Mouse (Mus musculus) kidney, adult 2 months (tissue): ENCODE data around the gene Dus3l. TPM values are rescaled to one million over a fixed set of nuclear protein-coding genes. Genes with fewer than 3 reads are reported as not detected.

ENCODE experiments used
- DNase-seq: peaks from one replicate; pipeline ENCODE4 v3.0.0; 2021
- H3K27ac ChIP-seq: fragments of 200-500 bp; 2 replicates; pipeline ENCODE4 v1.5.1; 2012; ENCODE audit warnings: low read depth, low read length, control low read depth, inconsistent platforms; ENCODE audit not compliant: insufficient read depth
- H3K27me3 ChIP-seq: fragments of 200-500 bp; replicated peaks from 2 replicates; pipeline ENCODE4 v1.6.1; 2012; ENCODE audit warnings: mild to moderate bottlenecking, moderate library complexity, low read length, inconsistent platforms; ENCODE audit not compliant: control insufficient read depth, insufficient read depth
- H3K36me3 ChIP-seq: fragments of 200-500 bp; 2 replicates; pipeline ENCODE4 v1.6.1; 2012; ENCODE audit warnings: mild to moderate bottlenecking, moderate library complexity, low read length, inconsistent platforms; ENCODE audit not compliant: control insufficient read depth, insufficient read depth
- H3K4me1 ChIP-seq: fragments of 200-500 bp; 2 replicates; pipeline ENCODE4 v1.6.1; 2011; ENCODE audit warnings: low read length; ENCODE audit not compliant: control insufficient read depth, insufficient read depth
- H3K4me3 ChIP-seq: fragments of 200-500 bp; 2 replicates; pipeline ENCODE4 v1.5.1; 2011; ENCODE audit warnings: mild to moderate bottlenecking, low read depth, low read length, control low read depth; ENCODE audit not compliant: insufficient read depth
- CTCF ChIP-seq: fragments of 200-500 bp; conservative IDR thresholded peaks from 2 replicates; pipeline ENCODE4 v1.5.1; 2011; ENCODE audit warnings: low read depth, mild to moderate bottlenecking, control low read depth, low read length, moderate library complexity, mixed read lengths; ENCODE audit not compliant: insufficient read depth, insufficient read length
- POLR2A ChIP-seq: fragments of 200-500 bp; IDR thresholded peaks from one replicate; pipeline ENCODE4 v1.6.1; 2011; ENCODE audit warnings: low read depth, low read length, control low read depth
- WGBS: fragments of 180-500 bp; shearing (Covaris S2); methylation state at CpG from one replicate; pipeline ENCODE4 v1.1.7; 2018; 5-methylcytosine and 5-hydroxymethylcytosine counted together
- polyA plus RNA-seq: library from polyadenylated mRNA; depleted of rRNA; stranded (reverse); fragments of >200 nt; gene quantifications from 2 replicates; pipeline ENCODE4 v1.2.3, GENCODE M21; 2012

Gene Dus3l
- polyA plus RNA-seq, 1 experiment: 43.6 TPM

- H3K27ac ChIP-seq: no peak overlapping the region
- H3K27me3 ChIP-seq: no peaks in the 10 kb centered on the region
- DNase-seq: peak; percentile 44
- H3K4me3 ChIP-seq: peak overlapping the region; percentile 56
- peak; percentile 47 for TF ChIP-seq CTCF
- TF ChIP-seq POLR2A: no peak
- WGBS: 2% methylated on average over 51 of the region's 51 CpGs
- H3K36me3 ChIP-seq: no peaks in the 10 kb centered on the region
- peaks cover 9% of the 10 kb centered on the region; the same call in 1 of the 2 replicates for H3K4me1 ChIP-seq
Observed at GRCm38 (mm10) chr17:56756703-56757399, 7.7 kb upstream of the Dus3l start.

GRCm38 (mm10) chr17:56757416-56758123 lies 7.0 kb upstream of the Dus3l start, which contains the start of gene Nrtn:
Gene Nrtn, minus strand, starts transcription at chr17:56757530.
- DNase-seq: peak; percentile 94

DNA sequence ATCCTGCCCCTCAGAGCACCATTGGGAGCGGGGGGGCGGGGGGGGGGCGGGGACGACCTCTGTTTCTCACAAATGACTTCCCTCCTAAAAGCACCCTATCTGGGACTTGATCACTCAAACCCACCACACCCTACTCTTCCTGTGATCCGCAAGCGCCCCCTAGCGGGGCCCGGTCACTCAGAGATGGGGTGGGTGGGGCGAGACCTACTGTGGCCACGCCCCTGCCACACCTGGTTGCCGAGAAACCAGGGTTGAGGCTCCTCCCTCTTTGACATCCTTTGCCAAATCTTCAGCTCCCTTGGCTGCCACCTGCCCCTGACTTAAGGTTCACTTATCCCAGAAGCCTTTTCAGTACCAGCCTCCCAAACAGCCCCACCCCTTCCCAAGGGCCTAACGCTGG lies 6.4 kb upstream of the Dus3l start:
- Histone ChIP-seq H3K36me3 (no peaks in the 10 kb centered on the region), H3K4me3 (no peak overlapping the region), H3K27ac (no peak overlapping the region), H3K4me1 (peaks cover 17% of the 10 kb centered on the region; the same call in 1 of the 2 replicates), H3K27me3 (no peaks in the 10 kb centered on the region)
- DNase-seq: peak; percentile 85
- TF ChIP-seq POLR2A (no peak), CTCF (peak; percentile 49)
- WGBS: 4% methylated on average over 12 of the region's 12 CpGs

More at GRCm38 (mm10) chr17:56757416-56758123, 7.0 kb upstream of the Dus3l start, which contains the start of gene Nrtn:
- Histone ChIP-seq H3K27me3 (no peaks in the 10 kb centered on the region), H3K4me3 (peak within 1 kb of the TSS; percentile 56), H3K4me1 (peaks cover 11% of the 10 kb centered on the region; the same call in 1 of the 2 replicates), H3K36me3 (no peaks in the 10 kb centered on the region), H3K27ac (no peak within 1 kb of the TSS)
- no peak for TF ChIP-seq CTCF
- WGBS: under 1% methylated on average over 47 of the region's 48 CpGs

DNA sequence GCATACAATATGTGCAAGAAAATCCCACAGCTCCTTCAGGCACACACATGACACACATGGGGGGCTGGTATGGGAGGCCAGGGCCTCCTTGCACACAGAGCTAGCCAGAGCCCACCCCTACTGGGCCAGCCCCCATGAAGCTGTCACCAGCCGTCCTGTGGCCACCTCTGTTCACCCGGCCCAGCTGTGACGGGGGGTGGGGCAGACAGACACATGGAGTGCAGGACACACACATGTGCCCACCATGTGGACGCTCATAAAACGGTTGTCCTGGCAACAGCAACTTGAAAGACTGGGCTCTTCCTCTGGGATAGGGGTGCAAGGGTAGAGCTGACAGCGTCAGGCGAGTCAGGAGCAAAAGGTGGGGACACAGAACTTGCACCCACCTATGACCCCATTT lies 5.3 kb upstream of the Dus3l start:
- Histone ChIP-seq H3K4me1 (peaks cover 24% of the 10 kb centered on the region; the same call in 1 of the 2 replicates), H3K27me3 (no peaks in the 10 kb centered on the region), H3K36me3 (no peaks in the 10 kb centered on the region), H3K4me3 (no peak overlapping the region), H3K27ac (no peak overlapping the region)
- TF ChIP-seq CTCF: no peak
- no peak for TF ChIP-seq POLR2A
- 57% methylated on average over 7 of the region's 7 CpGs for WGBS
- no peak for DNase-seq

- Histone ChIP-seq H3K36me3 (no peaks in the 10 kb centered on the region), H3K27me3 (no peaks in the 10 kb centered on the region), H3K4me3 (no peak overlapping the region), H3K27ac (no peak overlapping the region), H3K4me1 (peaks cover 25% of the 10 kb centered on the region; the same call in 1 of the 2 replicates)
- TF ChIP-seq POLR2A: no peak
- TF ChIP-seq CTCF: no peak
- WGBS: 65% methylated on average over 3 of the region's 3 CpGs
- DNase-seq: no peak
Observed at GRCm38 (mm10) chr17:56761077-56761476, 3.5 kb upstream of the Dus3l start.

DNA sequence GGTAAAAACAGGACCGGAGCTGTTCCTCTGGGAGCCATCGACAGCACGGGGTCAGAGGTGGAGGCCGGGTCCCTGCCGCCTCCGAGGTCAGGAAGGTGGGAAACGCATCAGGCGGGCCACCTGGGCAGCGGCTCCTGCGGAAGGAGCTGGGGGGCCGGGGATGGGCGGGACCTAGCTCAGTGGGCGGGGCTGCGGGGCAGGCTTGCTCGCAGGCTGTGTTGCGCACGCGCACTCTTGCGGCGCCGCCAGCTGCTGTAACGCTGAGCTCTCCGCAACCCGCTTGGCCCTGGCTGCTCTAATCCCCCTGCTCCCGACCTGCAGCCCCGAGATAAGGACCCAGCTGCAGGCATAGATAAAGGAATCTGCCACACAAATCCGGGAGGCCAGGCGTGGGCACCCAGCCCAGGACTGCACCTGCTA lies 2.6 kb upstream of the Dus3l start:
- peak; percentile 91 for DNase-seq
- WGBS: under 1% methylated on average over 28 of the region's 28 CpGs
- TF ChIP-seq CTCF: no peak
- peak; percentile 51 for TF ChIP-seq POLR2A

More for the DNA sequence above, 2.6 kb upstream of the Dus3l start:
- H3K27me3 ChIP-seq: no peaks in the 10 kb centered on the region
- peaks cover 25% of the 10 kb centered on the region; the same call in 1 of the 2 replicates for H3K4me1 ChIP-seq
- H3K36me3 ChIP-seq: no peaks in the 10 kb centered on the region
- H3K4me3 ChIP-seq: peak overlapping the region; percentile 51
- peak overlapping the region; percentile 79 for H3K27ac ChIP-seq
